Mouse (Mus musculus): ENCODE results near the gene 1110008P14Rik. TPM values are rescaled to one million over a fixed set of nuclear protein-coding genes. Genes with fewer than 3 reads are reported as not detected.

The 1110008P14Rik gene
- 61.4 and 63.6 TPM in 2 replicates for total RNA-seq (2014; fragmentation: Nextera tagmentation)
- total RNA-seq (2017): 26.5 and 33.0 TPM in 2 replicates
- polyA plus RNA-seq (2012): 61.9 and 82.0 TPM in 2 replicates

- DNase-seq (ENCODE audit: low spot score): peak; percentile 93
- Histone ChIP-seq H3K36me3 (replicated peaks) (peaks cover 38% of the 10 kb centered on the region), H3K27me3 (ENCODE audit: insufficient read depth, low read length) (peaks cover 42% of the 10 kb centered on the region), H3K9me3 (replicated peaks) (no peaks in the 10 kb centered on the region), H3K4me3 (ENCODE audit: low read depth, low read length) (peak within 1 kb of the TSS; percentile 79), H3K4me1 (ENCODE audit: insufficient read depth, low read depth, low read length) (peaks cover 32% of the 10 kb centered on the region)
- TF ChIP-seq POLR2AphosphoS5 (IDR thresholded peaks at IDR 0.05; ENCODE audit: insufficient replicate concordance, low read depth, low read length): no peak
- TF ChIP-seq GATA2 (IDR thresholded peaks at IDR 0.05; ENCODE audit: borderline replicate concordance, low read depth, low read length): no peak
- no peak for TF ChIP-seq GATA1 (IDR thresholded peaks at IDR 0.05; ENCODE audit: borderline replicate concordance, low read length)
- TF ChIP-seq CTCF (IDR thresholded peaks at IDR 0.05; ENCODE audit: low read depth, low read length): no peak
- no peak for TF ChIP-seq TAL1 (conservative IDR thresholded peaks at IDR 0.05; ENCODE audit: low read depth, low read length)
- ATAC-seq (ENCODE audit: extremely low read depth, insufficient number of reproducible peaks, low FRiP score, poor library complexity, severe bottlenecking): peak; percentile 89
These were observed at the start of gene 1110008P14Rik for GRCm38 (mm10) chr2:32381775-32382223. TSS of gene 1110008P14Rik (minus strand) at chr2:32381938.

- no peaks in the 10 kb centered on the region for H3K27me3 ChIP-seq (ENCODE audit: insufficient read depth, low read length)
- H3K9me3 ChIP-seq (replicated peaks): no peaks in the 10 kb centered on the region
- TF ChIP-seq GATA2 (IDR thresholded peaks at IDR 0.05; ENCODE audit: borderline replicate concordance, low read depth, low read length) (no peak), GATA1 (IDR thresholded peaks at IDR 0.05; ENCODE audit: borderline replicate concordance, low read length) (no peak)
- peaks cover 25% of the 10 kb centered on the region for H3K4me1 ChIP-seq (ENCODE audit: insufficient read depth, low read depth, low read length)
- H3K36me3 ChIP-seq (replicated peaks): peaks cover 29% of the 10 kb centered on the region
- DNase-seq (ENCODE audit: low spot score) (no peak), ATAC-seq (ENCODE audit: extremely low read depth, insufficient number of reproducible peaks, low FRiP score, poor library complexity, severe bottlenecking) (no peak)
- no peak overlapping the region for H3K4me3 ChIP-seq (ENCODE audit: low read depth, low read length)
These were observed 49.3 kb upstream of the 1110008P14Rik start for GRCm38 (mm10) chr2:32430701-32431676.

GRCm38 (mm10) chr2:32429215-32429891 is 47.6 kb upstream of the 1110008P14Rik start:
- Histone ChIP-seq H3K9me3 (replicated peaks) (no peaks in the 10 kb centered on the region), H3K4me3 (ENCODE audit: low read depth, low read length) (no peak overlapping the region), H3K4me1 (ENCODE audit: insufficient read depth, low read depth, low read length) (peaks cover 31% of the 10 kb centered on the region), H3K36me3 (replicated peaks) (peaks cover 30% of the 10 kb centered on the region), H3K27me3 (ENCODE audit: insufficient read depth, low read length) (no peaks in the 10 kb centered on the region)
- no peak for DNase-seq (ENCODE audit: low spot score)
- no peak for ATAC-seq (ENCODE audit: extremely low read depth, insufficient number of reproducible peaks, low FRiP score, poor library complexity, severe bottlenecking)
- no peak for TF ChIP-seq GATA1 (IDR thresholded peaks at IDR 0.05; ENCODE audit: borderline replicate concordance, low read length)
- TF ChIP-seq GATA2 (IDR thresholded peaks at IDR 0.05; ENCODE audit: borderline replicate concordance, low read depth, low read length): no peak
- no peak for TF ChIP-seq TAL1 (conservative IDR thresholded peaks at IDR 0.05; ENCODE audit: low read depth, low read length)
- no peak for TF ChIP-seq CTCF (IDR thresholded peaks at IDR 0.05; ENCODE audit: low read depth, low read length)
- no peak for TF ChIP-seq POLR2AphosphoS5 (IDR thresholded peaks at IDR 0.05; ENCODE audit: insufficient replicate concordance, low read depth, low read length)

- ATAC-seq (ENCODE audit: extremely low read depth, insufficient number of reproducible peaks, low FRiP score, poor library complexity, severe bottlenecking) (no peak; the same call in 1 of the 2 replicates), DNase-seq (ENCODE audit: low spot score) (peak; percentile 12)
- H3K4me3 ChIP-seq (ENCODE audit: low read depth, low read length): no peak overlapping the region
- no peaks in the 10 kb centered on the region for H3K27me3 ChIP-seq (ENCODE audit: insufficient read depth, low read length)
- no peaks in the 10 kb centered on the region for H3K9me3 ChIP-seq (replicated peaks)
- peaks cover 41% of the 10 kb centered on the region for H3K4me1 ChIP-seq (ENCODE audit: insufficient read depth, low read depth, low read length)
- TF ChIP-seq CTCF (IDR thresholded peaks at IDR 0.05; ENCODE audit: low read depth, low read length): no peak
- TF ChIP-seq TAL1 (conservative IDR thresholded peaks at IDR 0.05; ENCODE audit: low read depth, low read length): no peak
- no peak for TF ChIP-seq GATA1 (IDR thresholded peaks at IDR 0.05; ENCODE audit: borderline replicate concordance, low read length)
- no peak for TF ChIP-seq POLR2AphosphoS5 (IDR thresholded peaks at IDR 0.05; ENCODE audit: insufficient replicate concordance, low read depth, low read length)
- no peak for TF ChIP-seq GATA2 (IDR thresholded peaks at IDR 0.05; ENCODE audit: borderline replicate concordance, low read depth, low read length)
- peaks cover 26% of the 10 kb centered on the region for H3K36me3 ChIP-seq (replicated peaks)
These were observed 46.6 kb upstream of the 1110008P14Rik start for GRCm38 (mm10) chr2:32428262-32428722.

- no peaks in the 10 kb centered on the region for H3K9me3 ChIP-seq (replicated peaks)
- ATAC-seq (ENCODE audit: extremely low read depth, insufficient number of reproducible peaks, low FRiP score, poor library complexity, severe bottlenecking): no peak
- H3K4me1 ChIP-seq (ENCODE audit: insufficient read depth, low read depth, low read length): peaks cover 47% of the 10 kb centered on the region
- no peaks in the 10 kb centered on the region for H3K27me3 ChIP-seq (ENCODE audit: insufficient read depth, low read length)
- no peak for TF ChIP-seq GATA2 (IDR thresholded peaks at IDR 0.05; ENCODE audit: borderline replicate concordance, low read depth, low read length)
- TF ChIP-seq POLR2AphosphoS5 (IDR thresholded peaks at IDR 0.05; ENCODE audit: insufficient replicate concordance, low read depth, low read length): no peak
- no peak for TF ChIP-seq CTCF (IDR thresholded peaks at IDR 0.05; ENCODE audit: low read depth, low read length)
- TF ChIP-seq TAL1 (conservative IDR thresholded peaks at IDR 0.05; ENCODE audit: low read depth, low read length): no peak
- no peak for TF ChIP-seq GATA1 (IDR thresholded peaks at IDR 0.05; ENCODE audit: borderline replicate concordance, low read length)
- H3K4me3 ChIP-seq (ENCODE audit: low read depth, low read length): no peak overlapping the region
- no peak for DNase-seq (ENCODE audit: low spot score)
- peaks cover 25% of the 10 kb centered on the region for H3K36me3 ChIP-seq (replicated peaks)
These were observed 46.0 kb upstream of the 1110008P14Rik start for GRCm38 (mm10) chr2:32427720-32428119.

- no peak for TF ChIP-seq GATA2 (IDR thresholded peaks at IDR 0.05; ENCODE audit: borderline replicate concordance, low read depth, low read length)
- Histone ChIP-seq H3K9me3 (replicated peaks) (no peaks in the 10 kb centered on the region), H3K4me3 (ENCODE audit: low read depth, low read length) (no peak overlapping the region), H3K4me1 (ENCODE audit: insufficient read depth, low read depth, low read length) (peaks cover 50% of the 10 kb centered on the region), H3K36me3 (replicated peaks) (peaks cover 29% of the 10 kb centered on the region), H3K27me3 (ENCODE audit: insufficient read depth, low read length) (no peaks in the 10 kb centered on the region)
- ATAC-seq (ENCODE audit: extremely low read depth, insufficient number of reproducible peaks, low FRiP score, poor library complexity, severe bottlenecking) (no peak), DNase-seq (ENCODE audit: low spot score) (no peak)
These were observed 44.4 kb upstream of the 1110008P14Rik start for GRCm38 (mm10) chr2:32426141-32426540.

All from G1E (cell line).